Mouse (Mus musculus): ENCODE measurements around the gene Gm527.

- TF ChIP-seq CTCF (IDR thresholded peaks at IDR 0.05; ENCODE audit: low read depth, low read length) (no peak), POLR2A (IDR thresholded peaks at IDR 0.05; ENCODE audit: insufficient read depth, low read length) (no peak), EP300 (IDR thresholded peaks at IDR 0.05; ENCODE audit: insufficient read depth, low read depth, low read length) (no peak)
Measured at GRCm38 (mm10) chr12:64903186-64903585, 14.5 kb upstream of the Gm527 start.

All from ES-Bruce4 (cell line).